Mouse (Mus musculus) CH12F3 (cell line): Measurements from ENCODE around the gene Gtf2f2.

ENCODE experiments used
- in situ Hi-C: fragments of 300-500 bp; cut with MboI; formaldehyde crosslinking; loops from 2 replicates; pipeline ENCODE4 v1.14.3; 2020; ENCODE audit warnings: low sequenced_read_pairs

The Gtf2f2 gene

DNA sequence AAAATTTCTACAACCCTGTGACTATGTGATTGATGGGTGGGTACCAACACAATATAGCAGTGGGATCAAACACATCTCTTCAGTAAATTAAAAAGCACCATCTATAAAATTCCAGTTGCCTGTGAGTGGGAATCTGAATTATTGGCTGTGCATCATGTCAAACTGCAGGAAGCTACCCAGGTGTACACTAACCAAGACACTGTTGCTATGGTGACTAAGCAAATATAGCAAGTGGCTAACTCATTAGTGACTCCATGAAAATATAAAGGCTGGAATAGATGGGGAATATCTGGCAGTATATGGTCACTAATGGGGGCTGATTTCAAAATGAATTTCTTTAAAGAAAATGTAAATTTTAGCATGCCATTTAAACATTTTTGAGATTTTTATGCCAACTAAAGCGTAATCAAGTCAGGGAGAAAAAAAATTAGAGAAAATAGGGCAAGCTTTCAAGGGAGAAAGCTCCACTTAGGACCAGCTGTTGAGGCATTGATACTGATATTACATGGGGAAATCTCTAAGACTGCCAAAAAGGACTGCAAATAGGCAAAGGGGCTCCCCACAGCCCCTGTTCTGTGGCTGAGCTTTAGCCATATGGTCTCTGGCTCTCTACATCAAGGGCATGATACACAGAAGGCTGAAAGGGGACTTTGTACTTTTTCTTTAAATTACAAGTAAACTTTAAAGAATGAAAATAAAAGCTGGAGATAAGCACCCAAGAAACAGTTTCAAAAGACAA lies 87.2 kb downstream of the Gtf2f2 start:
- in situ Hi-C loops: no loop called here

DNA sequence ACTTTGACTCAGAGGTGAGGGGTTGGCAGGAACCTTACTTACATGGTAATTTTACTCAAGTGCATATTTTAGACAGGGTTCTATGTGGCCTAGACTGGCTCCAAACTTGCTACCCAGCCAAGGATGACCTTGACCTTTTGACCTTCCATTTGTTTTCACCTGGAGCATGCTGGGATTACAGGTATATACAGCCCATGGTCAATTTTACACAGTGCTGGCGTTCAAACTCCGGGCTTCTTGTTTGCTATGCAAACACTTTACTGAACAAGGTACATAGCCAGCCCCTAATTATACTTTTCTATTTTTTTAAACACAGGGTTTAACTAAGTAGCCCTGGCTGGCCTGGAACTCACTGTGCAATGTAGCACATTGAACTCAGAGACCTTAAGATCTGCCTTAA lies 98.0 kb downstream of the Gtf2f2 start:
- in situ Hi-C loops: no loop called here

DNA sequence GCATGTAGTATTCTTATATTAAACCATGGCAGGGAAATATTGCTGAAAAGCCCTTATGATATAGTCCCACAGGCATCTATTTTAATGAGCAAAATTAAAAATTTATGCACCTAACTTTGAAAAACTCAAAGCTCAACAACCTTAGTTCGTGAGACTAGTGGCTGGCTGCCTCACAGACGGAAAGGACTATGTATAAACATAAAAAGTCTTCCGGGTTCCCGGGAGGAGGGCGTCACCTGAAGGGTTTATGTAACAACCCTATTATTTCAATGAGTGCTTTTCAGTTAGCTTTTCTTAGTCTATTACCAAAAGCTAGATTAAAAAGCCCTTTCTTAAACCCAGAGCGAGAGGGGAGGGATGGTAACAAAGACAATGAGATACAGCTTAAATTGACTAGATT lies 98.7 kb downstream of the Gtf2f2 start:
- in situ Hi-C loops: no loop called here

DNA sequence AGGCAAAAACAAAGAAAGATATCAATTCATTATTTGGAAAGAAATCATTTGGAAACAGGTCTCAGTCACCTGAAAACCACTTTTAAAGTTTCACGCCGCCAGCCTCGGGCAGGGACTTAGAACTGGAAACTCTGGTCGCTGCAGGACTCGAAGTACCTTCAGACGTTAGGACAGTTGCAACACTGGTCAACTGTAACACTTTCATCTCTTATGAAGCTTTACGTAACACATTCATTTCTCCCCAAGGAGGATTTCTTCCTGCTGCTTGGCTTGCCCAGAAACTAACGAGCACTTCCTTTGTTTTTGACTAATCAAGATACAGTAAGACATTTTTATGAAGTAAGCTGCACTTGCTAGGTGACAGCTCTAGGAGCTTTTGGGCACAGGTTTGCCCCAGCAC lies 103.7 kb downstream of the Gtf2f2 start:
- in situ Hi-C loops: no loop called here

DNA sequence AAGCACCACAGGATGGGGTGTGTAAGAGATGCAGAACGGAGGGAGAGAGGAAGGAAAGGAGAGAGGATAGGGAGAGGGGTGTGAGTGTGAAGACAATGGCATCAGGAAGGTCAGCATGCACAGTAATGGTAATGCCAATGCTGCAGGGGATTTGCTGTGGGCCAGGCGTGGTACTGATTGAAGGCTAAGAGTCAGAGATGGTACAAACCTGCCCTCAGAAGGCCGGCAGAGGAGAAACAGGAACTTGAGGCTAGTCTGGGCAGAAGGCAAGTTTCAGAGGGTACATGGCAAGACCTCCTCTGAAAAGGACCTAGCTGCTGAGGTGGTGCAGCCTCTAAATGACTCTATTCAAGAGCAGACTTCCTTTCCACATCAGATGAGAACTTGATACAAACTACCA lies 105.7 kb downstream of the Gtf2f2 start:
- in situ Hi-C loops: no loop called here

DNA sequence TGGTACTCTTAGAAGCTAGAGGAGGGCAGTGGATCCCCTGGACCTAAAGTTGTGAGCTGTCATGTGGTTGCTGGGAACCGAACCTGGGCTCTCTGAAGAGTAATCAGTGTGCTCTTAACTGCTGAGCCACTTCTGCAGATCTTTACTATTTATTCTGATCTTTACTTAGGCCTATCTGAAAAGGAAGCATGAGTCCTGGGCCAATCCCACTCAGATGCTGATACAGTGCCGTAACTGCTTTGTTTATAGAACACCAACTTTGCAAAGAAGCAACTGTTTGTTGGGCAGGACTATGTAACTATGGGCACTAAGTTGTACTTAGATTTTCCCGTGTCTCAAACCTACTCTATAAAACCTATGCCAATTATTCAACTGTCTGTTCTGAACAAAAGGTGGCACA lies 107.5 kb downstream of the Gtf2f2 start:
- in situ Hi-C loops: no loop called here

DNA sequence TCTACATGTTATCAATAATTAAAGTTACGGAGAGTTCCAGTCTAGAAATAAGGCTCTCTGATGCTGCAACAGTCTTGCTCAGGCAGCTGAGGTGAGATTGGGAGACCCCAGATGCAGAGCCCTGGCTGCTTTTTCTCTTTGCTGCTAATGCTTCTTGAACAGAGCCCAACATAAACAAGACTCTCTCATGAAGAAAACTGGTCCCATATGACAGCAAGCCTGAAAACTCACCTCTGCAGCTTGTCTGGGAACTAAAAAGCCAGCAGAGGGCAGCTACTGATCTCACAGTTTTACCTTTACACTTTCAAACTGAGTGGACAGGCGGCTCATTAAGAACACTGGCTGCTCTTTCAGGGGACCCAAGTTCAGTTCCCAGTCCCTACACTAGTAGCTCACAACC lies 108.7 kb downstream of the Gtf2f2 start:
- in situ Hi-C loops: no loop called here

DNA sequence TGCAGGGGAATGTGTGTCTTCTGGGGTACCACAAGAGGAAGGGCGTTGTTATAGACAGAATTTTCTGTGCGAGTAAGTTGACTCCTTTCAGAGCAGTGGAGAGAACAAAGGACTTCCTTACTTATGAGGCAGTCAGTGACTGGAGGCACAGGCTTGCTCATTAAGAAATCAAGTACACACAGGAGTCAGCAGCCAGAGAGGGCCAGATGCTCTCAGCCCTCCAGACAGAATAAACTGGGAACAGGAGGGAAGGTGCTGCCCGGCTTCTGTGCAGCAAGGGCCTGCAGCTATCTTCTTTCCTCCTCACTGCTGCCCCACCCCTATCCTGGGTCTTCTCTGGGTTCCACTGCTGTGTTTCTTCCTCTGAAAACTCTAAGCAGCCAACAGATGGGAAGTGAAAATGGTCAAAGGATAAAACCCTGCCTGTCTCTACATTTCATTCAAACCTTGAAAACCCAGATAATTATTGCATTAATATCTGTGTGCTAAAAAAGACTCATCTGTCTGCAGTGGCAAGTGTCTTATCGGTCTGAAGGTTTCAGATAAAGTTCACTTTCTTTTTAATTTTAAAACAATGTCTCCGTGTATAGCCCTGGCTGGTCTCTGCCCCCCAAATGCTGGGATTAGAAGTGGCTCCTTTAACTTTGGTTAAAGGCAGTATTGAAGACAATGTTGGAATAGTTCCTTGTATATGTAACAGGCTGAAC lies 109.7 kb downstream of the Gtf2f2 start:
- in situ Hi-C loops: no loop called here

DNA sequence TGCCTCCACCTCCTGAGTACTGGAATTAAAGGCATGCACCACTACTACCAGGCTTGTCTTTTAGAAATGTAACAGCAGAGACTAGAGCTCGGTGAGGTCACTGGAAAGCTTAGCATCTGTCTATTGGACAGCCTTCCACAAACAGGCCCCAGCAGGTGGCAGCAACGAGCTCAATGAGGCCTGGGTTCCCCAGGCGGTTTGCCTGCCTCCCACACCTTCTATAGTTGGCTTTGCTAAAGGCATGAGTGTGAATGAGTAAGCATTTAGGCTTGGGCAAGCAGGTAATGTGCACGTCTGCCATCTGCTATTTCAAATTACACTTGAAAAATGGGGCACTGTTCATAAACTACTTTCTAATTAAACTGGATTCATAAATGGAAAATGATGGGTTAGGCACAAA lies 111.1 kb downstream of the Gtf2f2 start:
- in situ Hi-C loops: loop anchor here (5.0 to 25.0 kb wide), 3 partner anchors 178 to 1113 kb away; no protein-coding TSS in a partner anchor

DNA sequence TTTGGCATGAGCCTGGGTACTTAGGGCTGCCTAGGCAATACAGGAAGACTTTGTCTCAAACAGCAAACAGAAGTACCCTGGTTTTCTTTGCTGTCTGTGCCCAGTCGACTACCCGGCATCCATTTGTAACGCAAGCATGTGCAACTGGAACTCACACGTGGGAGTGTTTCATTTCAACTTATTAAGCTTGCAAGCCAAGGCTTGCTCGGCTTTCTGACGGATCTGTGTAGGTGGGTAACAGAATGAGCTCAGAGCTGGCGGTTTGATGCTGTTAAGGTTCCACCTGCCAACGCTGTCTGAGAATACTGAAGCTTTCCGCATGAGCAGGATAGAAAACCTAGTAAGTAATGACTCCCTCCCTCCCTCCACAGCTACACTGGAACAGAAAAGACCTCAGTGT lies 118.5 kb downstream of the Gtf2f2 start:
- in situ Hi-C loops: loop anchor here (10.0 to 25.0 kb wide), 2 partner anchors 583 to 1120 kb away; no protein-coding TSS in a partner anchor

DNA sequence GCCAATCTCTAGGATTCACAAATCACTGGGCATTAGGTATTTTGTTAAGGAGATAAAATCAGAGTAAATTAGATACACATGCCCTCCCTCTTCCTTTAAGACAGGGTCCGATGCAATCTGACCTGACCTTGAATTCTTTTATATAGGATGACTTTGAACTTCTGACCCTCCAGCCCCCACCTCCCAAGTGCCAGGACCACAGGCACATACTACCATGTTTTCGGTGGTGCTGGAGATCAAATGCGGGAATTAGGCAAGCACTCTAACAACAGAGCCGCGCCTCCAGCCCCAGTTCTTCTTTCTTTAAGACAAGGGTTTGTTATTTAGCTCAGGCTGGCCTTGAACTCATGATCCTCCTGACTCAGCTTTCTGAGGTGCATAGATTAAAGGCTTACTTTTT lies 126.8 kb downstream of the Gtf2f2 start:
- in situ Hi-C loops: loop anchor here (25.0 kb wide), 1 partner anchor 1128 kb away; no protein-coding TSS in a partner anchor

DNA sequence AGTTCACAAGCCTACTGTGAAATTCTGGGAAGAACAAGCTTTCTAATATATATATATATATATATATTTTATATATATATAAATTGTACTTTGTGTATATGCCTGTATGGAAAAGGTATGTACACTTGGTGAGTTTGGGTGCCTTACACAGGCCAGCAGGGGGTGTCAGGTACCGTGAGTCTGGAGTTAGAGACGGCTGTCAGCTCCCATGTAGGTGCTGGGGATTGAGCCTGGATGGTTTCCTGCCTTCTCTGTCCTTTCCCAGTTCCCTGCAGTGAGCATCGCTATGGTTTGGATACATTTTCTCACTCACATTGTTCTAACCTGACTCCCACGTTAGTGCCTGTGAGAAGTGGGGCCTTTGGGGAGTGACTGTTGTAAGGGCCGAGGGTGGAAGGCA lies 127.3 kb downstream of the Gtf2f2 start:
- in situ Hi-C loops: loop anchor here (25.0 kb wide), 1 partner anchor 1129 kb away; no protein-coding TSS in a partner anchor

DNA sequence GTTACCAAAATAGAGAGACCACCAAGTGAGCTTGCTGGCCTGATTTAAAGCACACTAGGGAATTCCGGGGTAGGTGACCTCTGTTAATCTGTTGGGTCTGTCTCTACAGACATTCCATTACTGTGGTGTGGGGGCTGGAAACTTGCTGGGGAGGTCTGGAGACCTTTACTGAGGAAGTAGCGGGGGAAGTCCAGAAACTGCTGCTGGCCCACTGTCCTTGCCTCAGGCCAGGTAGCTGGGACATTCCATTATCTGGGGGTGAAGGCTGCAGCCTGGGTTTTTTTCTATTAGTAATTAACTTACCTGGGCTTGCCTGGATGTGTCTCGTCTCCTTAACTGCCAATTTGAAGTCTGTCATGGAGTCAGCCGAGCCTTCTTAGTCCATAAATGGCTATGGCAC lies 128.8 kb downstream of the Gtf2f2 start:
- in situ Hi-C loops: loop anchor here (25.0 kb wide), 1 partner anchor 1130 kb away; no protein-coding TSS in a partner anchor

DNA sequence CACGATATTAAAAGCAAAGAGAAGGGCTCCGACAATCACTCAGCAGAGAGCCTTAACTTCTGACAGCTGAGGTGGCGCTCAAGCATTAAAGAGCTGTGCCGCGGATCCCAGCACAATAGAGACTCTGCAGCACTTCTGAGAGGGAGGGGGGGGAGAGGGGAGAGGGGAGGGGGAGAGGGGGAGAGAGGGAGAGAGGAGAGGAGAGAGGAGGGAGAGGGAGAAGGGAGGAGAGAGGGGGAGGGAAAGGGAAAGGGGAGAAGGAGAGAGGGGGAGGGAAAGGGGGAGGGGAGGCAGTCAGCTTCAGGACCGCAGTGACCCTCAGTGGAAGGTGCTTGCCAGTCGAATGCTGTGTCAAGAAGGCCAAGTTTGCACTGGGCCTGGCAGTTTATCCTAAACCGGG lies 131.7 kb downstream of the Gtf2f2 start:
- in situ Hi-C loops: loop anchor here (25.0 kb wide), 1 partner anchor 1133 kb away; no protein-coding TSS in a partner anchor

DNA sequence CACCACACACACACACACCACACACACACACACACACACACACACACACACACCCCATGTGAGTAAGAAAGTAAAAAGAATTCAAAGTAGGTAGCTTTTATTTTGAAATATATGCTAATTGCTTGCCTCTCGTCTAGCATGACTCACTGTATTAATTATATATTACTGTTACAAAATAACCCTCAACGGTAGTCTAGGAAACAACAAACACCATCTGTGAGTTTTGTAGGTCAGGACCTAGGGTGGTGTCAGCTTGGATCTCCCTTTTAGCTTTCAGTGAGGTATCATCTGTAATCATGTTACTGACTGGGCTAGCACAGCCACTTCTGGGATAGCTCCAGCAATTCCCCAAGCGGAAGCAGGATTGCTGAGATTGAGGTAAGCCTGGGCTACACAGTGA lies 133.4 kb downstream of the Gtf2f2 start:
- in situ Hi-C loops: loop anchor here (25.0 kb wide), 1 partner anchor 1135 kb away; no protein-coding TSS in a partner anchor

DNA sequence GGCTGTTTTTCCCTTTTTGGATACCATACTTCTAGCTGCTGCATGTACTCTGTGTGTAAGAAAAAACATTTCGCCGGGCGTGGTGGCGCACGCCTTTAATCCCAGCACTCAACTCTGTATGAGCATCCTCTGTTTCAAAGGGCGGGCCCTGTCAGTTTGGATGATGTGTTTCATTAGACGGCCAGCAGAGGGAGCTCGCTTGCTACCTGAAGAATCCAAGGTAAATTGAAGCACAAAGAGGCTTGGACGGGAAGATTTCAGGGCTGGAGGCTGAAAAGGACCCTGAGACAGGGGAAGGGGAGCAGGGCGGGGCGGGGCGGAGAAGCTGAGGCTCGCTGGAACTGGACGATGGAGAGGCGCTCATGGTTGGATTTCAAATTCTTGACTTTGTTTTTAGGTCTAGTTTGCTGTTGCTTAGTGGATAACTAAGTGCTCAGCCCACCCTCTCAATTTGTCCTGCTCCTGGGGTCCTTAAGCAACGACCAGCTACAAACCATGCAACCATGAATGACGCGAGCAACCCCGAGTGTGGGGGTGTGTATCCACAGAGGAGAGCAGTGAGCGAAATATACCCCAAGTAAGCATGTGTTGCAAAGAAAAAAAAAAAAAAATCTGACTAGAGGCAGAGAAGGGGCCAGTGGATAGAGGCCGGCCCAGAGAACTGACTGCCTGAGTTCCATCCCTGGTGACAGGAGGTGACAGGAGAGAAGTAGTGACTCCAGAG lies 134.2 kb downstream of the Gtf2f2 start:
- in situ Hi-C loops: loop anchor here (25.0 kb wide), 1 partner anchor 1136 kb away; no protein-coding TSS in a partner anchor

DNA sequence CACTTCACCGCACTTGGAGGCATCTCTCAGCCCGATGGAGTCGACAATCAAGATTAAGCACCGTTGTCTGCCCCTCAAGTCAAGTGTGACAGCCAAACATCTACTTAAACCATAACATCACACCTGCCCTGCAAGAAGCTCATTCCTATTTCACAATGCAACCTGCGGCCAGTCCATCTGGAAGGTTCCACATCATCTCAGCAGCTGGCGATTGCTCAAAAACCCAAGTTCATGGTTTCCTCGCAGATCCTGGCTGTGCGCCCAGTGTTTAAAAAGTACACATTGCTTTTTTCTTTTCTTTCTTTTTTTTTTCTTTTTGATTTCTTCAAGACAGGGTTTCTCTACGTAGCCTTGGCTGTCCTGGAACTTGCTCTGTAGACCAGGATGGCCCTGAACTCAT lies 137.1 kb downstream of the Gtf2f2 start:
- in situ Hi-C loops: no loop called here

DNA sequence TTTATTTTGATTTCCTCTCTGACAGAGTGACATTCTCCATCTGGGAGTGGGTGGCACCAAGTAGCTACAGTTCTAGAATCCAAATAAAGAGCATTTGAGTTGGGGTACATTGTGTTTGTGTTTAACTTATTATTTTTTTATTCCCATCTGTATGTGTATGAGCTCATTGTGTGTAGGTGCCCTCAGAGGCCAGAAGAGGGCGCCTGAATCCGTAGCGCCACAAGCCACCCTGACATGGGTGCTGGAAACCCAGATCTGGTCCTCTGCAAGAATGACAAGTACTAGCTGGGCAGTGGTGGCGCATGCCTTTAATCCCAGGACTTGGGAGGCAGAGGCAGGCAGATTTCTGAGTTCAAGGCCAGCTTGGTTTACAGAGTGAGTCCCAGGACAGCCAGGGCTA lies 138.9 kb downstream of the Gtf2f2 start:
- in situ Hi-C loops: no loop called here

DNA sequence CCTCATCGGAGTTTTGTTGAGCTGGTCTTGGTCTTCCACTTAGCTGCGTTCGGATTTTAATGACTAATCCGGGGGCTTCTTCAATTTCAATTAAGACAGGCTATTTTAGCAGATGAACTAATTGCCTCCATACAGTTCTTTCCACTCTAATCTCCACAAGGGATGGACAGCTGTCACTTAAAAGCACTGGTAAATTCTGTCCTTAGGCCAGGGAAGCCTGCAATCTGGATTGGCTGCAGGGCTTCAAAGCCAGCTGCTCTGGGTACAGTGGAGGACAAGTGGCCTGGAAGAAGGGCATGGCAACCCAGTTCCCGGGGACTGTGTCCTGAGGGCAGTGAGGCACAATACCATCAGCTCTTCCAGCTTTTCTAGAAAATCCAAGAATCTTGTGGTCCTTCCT lies 139.6 kb downstream of the Gtf2f2 start:
- in situ Hi-C loops: no loop called here

DNA sequence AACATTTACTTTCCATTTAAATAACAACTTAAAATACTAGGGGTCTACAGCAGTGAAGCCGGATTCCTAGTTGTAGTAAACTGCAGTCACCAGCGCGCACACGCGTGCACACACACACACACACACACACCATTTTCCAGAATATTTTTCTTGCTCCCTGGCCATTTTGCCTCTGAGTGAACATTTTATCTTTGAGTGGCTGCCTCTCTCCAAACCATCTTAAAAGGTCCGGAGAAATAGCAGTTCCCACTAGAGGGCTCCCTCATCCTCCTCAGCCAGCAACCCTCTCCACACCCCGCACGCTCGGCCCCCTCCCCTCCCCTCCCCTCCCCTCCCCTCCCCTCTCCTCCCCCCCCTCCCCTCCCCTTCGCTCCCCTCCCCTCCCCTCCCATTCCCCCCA lies 140.0 kb downstream of the Gtf2f2 start:
- in situ Hi-C loops: no loop called here

DNA sequence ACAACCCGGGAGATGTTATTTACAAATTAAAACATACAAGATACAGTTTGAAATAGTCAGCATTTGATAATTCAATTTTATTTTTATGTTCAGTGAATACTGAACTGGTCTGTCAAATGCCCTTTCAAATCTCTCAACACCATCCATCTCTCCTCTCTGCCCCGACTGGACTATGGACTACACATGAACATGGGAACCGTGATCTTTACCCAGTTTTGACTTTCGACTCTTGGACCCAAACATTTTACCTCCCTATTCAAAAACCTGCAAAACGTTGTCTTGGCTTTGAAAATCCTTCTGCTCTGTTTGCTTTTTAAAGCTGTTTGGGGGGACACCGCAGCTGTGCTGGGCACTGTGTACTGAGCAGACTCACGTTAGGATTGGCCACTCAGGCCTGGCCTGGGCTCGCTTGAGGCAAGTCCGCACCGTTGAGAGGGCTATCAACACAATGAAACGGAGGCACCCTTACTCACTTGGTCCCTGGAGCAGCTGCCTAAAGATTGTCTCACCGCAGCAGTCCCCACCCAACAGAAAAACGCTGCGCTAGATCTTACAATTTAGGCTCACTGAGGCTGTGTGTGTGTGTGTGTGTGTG lies 140.8 kb downstream of the Gtf2f2 start:
- in situ Hi-C loops: no loop called here
